Mouse (Mus musculus) large intestine, adult 2 months (tissue): ENCODE data around the gene Arfip1. TPM values are rescaled to one million over a fixed set of nuclear protein-coding genes. Genes with fewer than 3 reads are reported as not detected.

Experiments used
- DNase-seq: peaks from one replicate; pipeline ENCODE4 v3.0.0-alpha.2; 2012; ENCODE audit warnings: low read depth, low spot score
- WGBS: fragments of 180-500 bp; shearing (Covaris S2); methylation state at CpG from one replicate; pipeline ENCODE4 v1.1.7; 2018; 5-methylcytosine and 5-hydroxymethylcytosine counted together
- polyA plus RNA-seq: library from polyadenylated mRNA; depleted of rRNA; stranded (reverse); fragments of >200 nt; gene quantifications from 2 replicates; pipeline ENCODE4 v1.2.3, GENCODE M21; 2012

Arfip1 gene
- polyA plus RNA-seq, 1 experiment: 12.0 TPM

DNA sequence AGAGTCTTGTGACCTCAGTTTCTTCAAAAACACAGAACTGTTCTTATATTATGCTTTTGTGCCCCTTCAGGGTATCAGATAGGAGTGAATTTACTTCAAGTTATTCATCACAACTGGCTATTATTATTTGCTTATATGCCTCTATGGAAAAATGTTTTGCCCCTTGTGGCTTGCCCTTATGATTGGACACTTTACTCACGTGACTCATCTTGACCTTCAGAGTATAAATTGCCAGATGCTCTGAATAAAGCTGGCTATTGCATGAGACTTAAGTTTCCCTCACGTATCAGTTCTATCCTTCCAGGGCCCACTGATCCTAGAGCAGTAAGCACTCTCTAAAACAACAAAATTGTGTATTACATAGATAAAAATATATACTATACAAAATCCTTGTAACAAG is 80.3 kb downstream of the Arfip1 start:
- DNase-seq: no peak
- 89% methylated on average over 2 of the region's 2 CpGs for WGBS

DNA sequence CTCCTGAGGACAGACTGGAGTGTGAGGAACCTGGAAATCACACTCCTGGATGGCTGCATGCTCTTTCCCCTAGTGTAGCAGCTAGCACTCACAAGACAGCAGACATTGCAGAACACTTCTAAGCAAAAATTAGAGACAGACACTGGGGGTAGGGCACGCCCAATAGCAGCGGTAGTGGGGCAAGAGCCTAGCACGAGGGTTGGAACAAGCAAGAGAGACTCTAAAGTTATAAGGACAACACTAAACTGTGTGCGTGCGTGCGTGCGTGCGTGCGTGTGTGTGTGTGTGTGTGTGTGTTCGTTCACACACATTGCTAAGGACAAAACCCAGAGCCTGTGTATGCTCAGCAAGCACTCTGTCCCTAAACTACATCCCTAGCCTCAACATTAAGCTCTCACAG is 81.9 kb downstream of the Arfip1 start:
- no peak for DNase-seq
- 89% methylated on average over 10 of the region's 10 CpGs for WGBS

- DNase-seq: no peak
- WGBS: 89% methylated on average over 11 of the region's 11 CpGs
Measured at GRCm38 (mm10) chr3:84497718-84498117, 84.7 kb downstream of the Arfip1 start.

- no peak for DNase-seq
- 92% methylated on average over 8 of the region's 8 CpGs for WGBS
Measured at GRCm38 (mm10) chr3:84492657-84493056, 89.8 kb downstream of the Arfip1 start.

DNA sequence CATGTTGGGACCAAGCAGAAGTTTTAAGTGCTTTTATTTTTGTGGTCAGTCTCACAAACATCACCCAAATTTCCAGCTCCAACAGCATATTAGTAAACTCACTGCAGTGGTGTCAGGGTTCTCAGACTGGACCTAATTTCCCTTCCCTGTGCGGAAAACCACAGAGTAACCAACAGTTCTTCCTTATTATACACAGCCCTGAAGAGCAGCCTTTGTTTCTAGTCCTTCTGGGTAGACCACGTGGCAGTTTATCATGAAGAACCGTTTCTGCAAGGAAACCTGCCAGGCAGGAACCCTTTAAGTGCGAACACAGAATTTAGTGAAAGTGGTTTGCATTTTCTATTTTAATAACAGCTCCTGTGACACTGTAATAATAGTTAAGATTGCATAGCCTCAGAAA is 90.3 kb downstream of the Arfip1 start:
- 30% methylated on average over 4 of the region's 4 CpGs for WGBS
- no peak for DNase-seq

- WGBS: 90% methylated on average over 6 of the region's 6 CpGs
- no peak for DNase-seq
Measured at GRCm38 (mm10) chr3:84488716-84489115, 93.7 kb downstream of the Arfip1 start.

DNA sequence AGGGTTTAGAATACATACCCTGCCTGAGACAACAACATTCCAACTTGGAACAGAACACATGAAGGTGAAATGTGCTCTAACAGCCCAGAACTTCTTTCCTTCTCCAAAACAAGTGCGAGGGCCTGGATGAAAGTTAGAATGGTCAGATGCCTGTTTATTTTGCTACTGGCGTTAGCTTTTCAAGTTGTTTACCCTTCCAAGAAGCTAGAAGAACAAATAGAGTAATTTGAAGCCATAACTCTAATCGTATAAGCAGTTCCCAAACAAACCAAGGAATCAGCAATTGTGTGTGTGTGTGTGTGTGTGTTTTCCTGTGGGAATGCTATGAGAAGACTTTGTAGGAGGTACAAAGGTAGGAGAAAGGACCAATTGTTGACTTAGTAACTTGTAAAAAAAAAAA is 97.5 kb downstream of the Arfip1 start:
- no peak for DNase-seq
- WGBS: 49% methylated on average over 3 of the region's 3 CpGs

GRCm38 (mm10) chr3:84484333-84484732 is 98.1 kb downstream of the Arfip1 start:
- WGBS: 77% methylated on average over 4 of the region's 4 CpGs
- no peak for DNase-seq

- 88% methylated on average over 6 of the region's 6 CpGs for WGBS
- no peak for DNase-seq
Measured at GRCm38 (mm10) chr3:84482121-84482520, 100.3 kb downstream of the Arfip1 start.

DNA sequence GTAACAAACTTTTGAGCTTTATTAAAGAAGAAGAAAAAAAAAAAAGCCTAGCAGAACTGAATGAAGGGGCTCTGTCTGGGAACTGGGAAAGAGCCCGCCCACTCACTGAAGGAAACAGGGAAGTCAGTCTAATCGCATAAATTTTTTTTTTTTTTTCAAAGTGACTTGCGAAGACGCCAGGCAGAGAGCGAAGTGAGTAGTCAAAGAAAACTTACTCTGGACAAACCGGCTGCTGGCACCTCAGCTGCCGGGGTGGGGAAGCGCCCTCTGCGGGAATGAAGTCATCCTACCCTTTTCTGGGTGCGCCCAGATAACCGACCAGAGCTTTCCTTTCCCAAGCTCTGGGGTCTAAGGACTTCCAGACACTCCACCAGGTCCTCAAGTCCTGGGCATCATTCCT is 101.3 kb downstream of the Arfip1 start:
- 11% methylated on average over 11 of the region's 11 CpGs for WGBS

DNA sequence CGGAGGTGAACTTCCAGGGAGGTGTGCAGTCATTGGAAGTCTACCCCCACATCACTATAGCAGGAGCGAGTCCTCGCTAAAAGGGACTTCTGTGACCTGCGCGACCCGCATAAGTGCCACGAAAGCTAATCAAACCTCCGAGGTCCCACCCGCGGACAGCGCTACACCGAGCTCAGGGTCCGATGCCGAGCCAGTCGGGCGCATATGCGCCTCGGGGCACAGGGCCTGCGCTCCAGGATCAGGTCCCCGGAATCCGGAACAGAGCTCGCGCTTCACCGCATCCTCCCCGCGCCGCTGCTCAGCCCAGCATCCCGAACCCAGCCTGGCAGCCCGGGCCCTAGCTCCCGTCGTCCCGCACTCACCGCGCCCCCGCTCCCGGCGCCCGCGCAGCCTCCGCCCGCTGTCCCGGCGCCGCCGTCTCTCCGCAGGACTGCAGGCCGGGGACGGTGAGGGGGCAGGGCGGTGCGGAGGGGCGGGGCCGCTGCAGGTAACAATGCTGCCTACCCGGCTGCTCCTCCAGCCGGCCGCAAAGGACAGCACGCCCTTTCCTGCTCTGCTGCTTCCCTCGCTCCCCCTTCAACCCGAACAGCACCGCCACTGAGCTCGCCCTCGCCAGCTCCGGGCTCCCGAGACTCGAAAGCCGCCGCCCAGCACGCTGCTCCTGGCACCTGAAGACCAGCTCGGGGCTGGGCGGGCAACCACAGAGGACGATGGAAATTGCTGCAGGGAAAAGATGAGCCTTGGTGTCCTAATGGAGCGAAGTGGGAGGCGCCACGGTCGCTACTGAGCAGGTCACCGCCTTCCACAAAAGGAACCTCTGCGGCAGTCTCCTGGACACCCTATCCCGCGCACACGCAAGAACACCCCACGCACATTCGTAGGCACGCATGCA is 102.2 kb downstream of the Arfip1 start, which contains the start of gene Fhdc1:
TSS of gene Fhdc1 (minus strand) at position 424 of the 892 bp plus-strand sequence.
- under 1% methylated on average over 82 of the region's 82 CpGs for WGBS
- no peak for DNase-seq

More for the DNA sequence above, 101.3 kb downstream of the Arfip1 start:
- no peak for DNase-seq

GRCm38 (mm10) chr3:84479293-84480005 is 103.0 kb downstream of the Arfip1 start:
- under 1% methylated on average over 61 of the region's 61 CpGs for WGBS
- DNase-seq: no peak

DNA sequence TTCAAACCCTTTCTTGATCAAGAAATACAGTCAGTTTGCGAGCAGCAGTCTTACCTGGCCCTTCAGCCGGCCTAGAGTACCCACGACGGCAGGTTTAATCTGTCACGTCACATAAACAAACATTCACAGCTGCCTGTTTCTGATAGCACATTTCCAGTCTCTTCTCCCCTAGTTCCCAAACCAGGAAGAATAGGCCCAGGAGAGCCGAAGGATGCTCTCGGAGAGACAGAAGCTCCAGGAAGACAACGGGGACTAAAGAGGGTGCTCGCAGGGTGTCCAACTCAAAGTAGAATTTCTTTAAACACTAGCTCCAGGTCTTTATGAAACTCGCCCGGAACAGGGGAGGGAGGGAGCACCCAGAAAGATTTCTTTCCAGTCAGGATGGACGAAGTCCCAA is 103.5 kb downstream of the Arfip1 start:
- WGBS: 16% methylated on average over 12 of the region's 12 CpGs
- no peak for DNase-seq

DNA sequence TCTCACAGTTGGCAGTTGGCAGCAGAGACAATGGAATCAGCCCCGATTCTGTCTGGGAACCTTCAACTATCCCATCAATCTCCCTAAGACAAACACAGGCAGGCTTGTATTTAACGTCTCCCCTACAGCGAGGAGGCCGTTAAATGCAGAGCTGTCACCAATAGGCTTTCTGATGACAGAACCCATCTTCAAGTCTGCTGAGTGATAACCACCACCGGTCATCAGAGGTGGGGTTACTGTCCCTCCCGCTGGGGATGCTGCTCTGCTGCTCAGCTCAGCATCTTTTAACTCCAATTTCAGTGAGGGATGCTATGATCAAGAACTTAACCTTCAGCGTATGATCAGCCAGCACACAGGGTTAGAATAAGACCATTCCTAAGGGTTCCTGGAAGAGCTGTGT is 104.2 kb downstream of the Arfip1 start:
- 73% methylated on average over 7 of the region's 7 CpGs for WGBS
- no peak for DNase-seq

- DNase-seq: no peak
- WGBS: 74% methylated on average over 1 of the region's 1 CpGs
Measured at GRCm38 (mm10) chr3:84477498-84477897, 104.9 kb downstream of the Arfip1 start.

DNA sequence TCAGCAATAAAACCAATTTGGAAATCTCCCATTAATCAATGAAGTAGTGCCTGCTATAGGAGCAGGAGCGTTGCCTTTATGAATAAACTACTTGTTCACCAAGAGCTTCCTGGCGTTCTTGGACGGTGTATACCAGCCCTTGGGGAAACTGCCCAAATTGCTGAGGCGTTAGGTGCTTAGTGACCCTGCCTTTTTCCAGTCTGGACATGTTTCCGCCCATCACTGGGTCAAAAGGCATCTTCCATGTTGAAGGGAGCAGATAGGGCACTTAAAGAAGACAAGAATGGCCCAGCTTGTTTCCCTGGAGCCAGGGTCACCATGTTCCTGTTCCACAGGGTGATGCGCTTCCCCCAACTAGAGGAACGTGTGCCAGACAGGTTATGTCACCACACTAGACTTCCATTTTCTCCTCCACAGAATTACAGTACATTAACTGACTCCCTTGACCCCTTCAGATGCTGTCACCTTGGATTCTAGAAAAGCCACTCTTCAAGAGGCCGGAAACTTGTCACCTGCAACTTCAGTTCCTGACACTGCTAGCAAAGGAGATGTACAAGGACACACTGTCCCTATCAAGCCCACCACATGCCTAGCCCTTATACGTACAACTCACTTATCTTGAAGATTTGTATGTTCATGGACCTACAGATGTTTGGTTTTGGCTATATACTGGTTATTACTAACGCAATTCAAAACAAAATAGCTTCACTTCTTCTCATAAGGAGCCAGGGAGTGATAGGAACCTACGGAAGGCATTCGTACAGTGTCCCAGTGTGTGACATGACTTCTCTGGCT is 107.2 kb downstream of the Arfip1 start:
- WGBS: 93% methylated on average over 12 of the region's 12 CpGs
- DNase-seq: no peak

DNA sequence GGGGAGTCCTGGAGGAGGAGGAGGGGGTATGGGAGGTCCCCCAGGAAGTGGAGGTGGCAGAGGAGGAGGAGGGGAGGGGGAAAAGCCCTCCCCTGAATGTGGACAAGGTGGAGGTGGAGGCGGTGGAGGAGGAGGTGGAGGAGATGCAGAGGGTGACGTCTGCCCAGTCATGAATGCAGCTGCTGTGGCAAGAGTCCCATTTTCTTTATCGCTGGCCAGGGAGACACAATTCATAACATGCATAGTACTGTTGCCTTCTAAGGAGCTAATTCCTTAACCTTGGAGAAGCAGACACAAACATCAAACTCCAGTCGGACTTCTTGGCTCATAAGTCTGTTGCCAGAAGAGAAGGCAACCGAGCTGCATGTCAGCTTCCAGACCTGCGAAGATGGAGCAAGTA is 108.0 kb downstream of the Arfip1 start:
- 76% methylated on average over 6 of the region's 6 CpGs for WGBS
- no peak for DNase-seq

GRCm38 (mm10) chr3:84472955-84473354 is 109.5 kb downstream of the Arfip1 start:
- WGBS: 19% methylated on average over 5 of the region's 5 CpGs
- DNase-seq: no peak

DNA sequence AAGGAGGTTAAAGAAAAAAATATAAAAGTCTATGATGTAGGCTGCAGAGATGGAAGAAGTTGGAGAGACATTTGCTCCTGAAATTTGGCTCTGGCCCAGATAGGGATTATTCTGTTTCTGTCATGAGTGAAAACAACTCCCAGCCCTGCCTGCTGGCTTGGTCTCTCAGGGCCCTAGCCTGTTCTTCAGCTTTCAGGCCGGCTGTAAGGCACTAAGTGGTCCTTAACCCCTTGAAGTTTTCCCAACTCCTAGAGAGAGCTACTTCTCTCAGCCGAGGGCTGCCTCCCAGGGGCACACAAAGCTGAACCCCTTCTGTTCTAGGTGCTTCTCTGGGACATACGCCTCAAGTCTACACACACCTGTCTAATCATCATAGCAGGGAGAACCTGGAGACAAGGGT is 109.9 kb downstream of the Arfip1 start:
- 24% methylated on average over 3 of the region's 3 CpGs for WGBS
- no peak for DNase-seq

DNA sequence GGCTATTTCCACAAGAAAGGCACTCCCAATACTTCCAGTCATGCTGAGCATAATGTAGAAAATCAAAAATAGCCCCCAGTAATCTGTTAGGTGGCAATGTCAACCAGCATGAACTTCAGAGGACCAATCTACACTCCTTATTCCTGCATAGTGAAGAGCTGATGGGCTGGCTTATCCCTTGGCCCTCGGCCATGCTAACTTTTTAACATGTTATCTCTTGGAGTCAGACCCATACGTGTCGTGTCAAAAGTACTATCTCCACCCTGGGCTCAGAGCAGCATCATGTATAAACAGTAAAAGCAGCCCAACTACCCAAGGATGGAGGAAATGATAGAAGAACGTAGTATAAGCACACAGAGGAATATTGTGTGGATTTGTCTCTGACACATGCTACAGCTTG is 111.3 kb downstream of the Arfip1 start:
- no peak for DNase-seq

More for the DNA sequence above, 111.3 kb downstream of the Arfip1 start:
- WGBS: 76% methylated on average over 4 of the region's 4 CpGs
